Mouse (Mus musculus) kidney, adult 9 months (tissue): Measurements from ENCODE around the gene Ppp1r36.

Experiments
- DNase-seq: peaks from one replicate; pipeline ENCODE4 v3.0.0; 2022

The Ppp1r36 gene

GRCm38 (mm10) chr12:76417433-76417854, at the start of gene Ppp1r36:
TSS of gene Ppp1r36 (plus strand) at chr12:76417538.
- peak; percentile 19 for DNase-seq

- peak; percentile 22 for DNase-seq
Measured at GRCm38 (mm10) chr12:76368201-76368789, 49.0 kb upstream of the Ppp1r36 start.

- no peak for DNase-seq
Measured at GRCm38 (mm10) chr12:76368790-76369205, 48.5 kb upstream of the Ppp1r36 start.

GRCm38 (mm10) chr12:76369206-76369977, 47.9 kb upstream of the Ppp1r36 start, which contains the start of gene Zbtb25:
TSS of gene Zbtb25 (minus strand) at chr12:76369602.
- peak; percentile 82 for DNase-seq

- peak; percentile 77 for DNase-seq
Measured at GRCm38 (mm10) chr12:76369978-76370830, 47.1 kb upstream of the Ppp1r36 start, which contains the start of gene Zbtb1. TSS of gene Zbtb1 (plus strand) at chr12:76370266.

- DNase-seq, result peak; percentile 76
Measured at GRCm38 (mm10) chr12:76370831-76371571, 46.3 kb upstream of the Ppp1r36 start.

GRCm38 (mm10) chr12:76372046-76372445, 45.3 kb upstream of the Ppp1r36 start:
- DNase-seq, result no peak

GRCm38 (mm10) chr12:76372881-76373818, 44.2 kb upstream of the Ppp1r36 start:
- no peak for DNase-seq

- DNase-seq, result no peak
Measured at GRCm38 (mm10) chr12:76373991-76374390, 43.3 kb upstream of the Ppp1r36 start.

GRCm38 (mm10) chr12:76374911-76375310, 42.4 kb upstream of the Ppp1r36 start:
- DNase-seq, result no peak

GRCm38 (mm10) chr12:76375506-76375905, 41.8 kb upstream of the Ppp1r36 start:
- no peak for DNase-seq

GRCm38 (mm10) chr12:76376649-76377048, 40.7 kb upstream of the Ppp1r36 start:
- DNase-seq, result peak; percentile 55

GRCm38 (mm10) chr12:76377059-76377458, 40.3 kb upstream of the Ppp1r36 start:
- no peak for DNase-seq

- DNase-seq, result no peak
Measured at GRCm38 (mm10) chr12:76377726-76378125, 39.6 kb upstream of the Ppp1r36 start.

GRCm38 (mm10) chr12:76378556-76378955, 38.8 kb upstream of the Ppp1r36 start:
- DNase-seq, result no peak

- DNase-seq, result no peak
Measured at GRCm38 (mm10) chr12:76380151-76380550, 37.2 kb upstream of the Ppp1r36 start.

- no peak for DNase-seq
Measured at GRCm38 (mm10) chr12:76385342-76385741, 32.0 kb upstream of the Ppp1r36 start.

GRCm38 (mm10) chr12:76388794-76389193, 28.5 kb upstream of the Ppp1r36 start:
- DNase-seq, result no peak

- DNase-seq, result no peak
Measured at GRCm38 (mm10) chr12:76391595-76392271, 25.6 kb upstream of the Ppp1r36 start.

- no peak for DNase-seq
Measured at GRCm38 (mm10) chr12:76392979-76393378, 24.4 kb upstream of the Ppp1r36 start.

- no peak for DNase-seq
Measured at GRCm38 (mm10) chr12:76397281-76397680, 20.1 kb upstream of the Ppp1r36 start.
